Mouse (Mus musculus) embryonic facial prominence, embryonic 10.5 days (tissue): Measurements from ENCODE around the gene Tfpi. TPM values are rescaled to one million over a fixed set of nuclear protein-coding genes. Genes with fewer than 3 reads are reported as not detected.

ENCODE experiments used
- DNase-seq: peaks from one replicate; pipeline ENCODE4 v3.0.0-alpha.2; 2017; ENCODE audit warnings: low spot score
- H3K27ac ChIP-seq: fragments of 300-500 bp; sonication (generic); replicated peaks from 2 replicates; pipeline ENCODE4 v1.5.1; 2016; ENCODE audit warnings: mild to moderate bottlenecking
- H3K27me3 ChIP-seq: fragments of 300-500 bp; sonication (generic); replicated peaks from 2 replicates; pipeline ENCODE4 v1.6.1; 2016; ENCODE audit warnings: low read depth, mild to moderate bottlenecking; ENCODE audit not compliant: poor library complexity, severe bottlenecking
- H3K36me3 ChIP-seq: fragments of 300-500 bp; sonication (generic); replicated peaks from 2 replicates; pipeline ENCODE4 v1.6.1; 2016; ENCODE audit warnings: mild to moderate bottlenecking, moderate library complexity
- H3K4me1 ChIP-seq: fragments of 300-500 bp; sonication (generic); 2 replicates; pipeline ENCODE4 v1.6.1; 2016
- H3K4me3 ChIP-seq: fragments of 300-500 bp; sonication (generic); 2 replicates; pipeline ENCODE4 v1.5.1; 2016; ENCODE audit warnings: mild to moderate bottlenecking, moderate library complexity
- H3K9me3 ChIP-seq: fragments of 300-500 bp; sonication (generic); 2 replicates; pipeline ENCODE4 v1.6.1; 2016; ENCODE audit warnings: mild to moderate bottlenecking
- WGBS: fragments of 180-500 bp; shearing (Covaris S2); methylation state at CpG from one replicate; pipeline ENCODE4 v1.1.7; 2016; 5-methylcytosine and 5-hydroxymethylcytosine counted together
- polyA plus RNA-seq: library from polyadenylated mRNA; unstranded; fragments of >200 nt; fragmentation: Nextera tagmentation; extraction: Ambion mirVana; gene quantifications from 2 replicates; pipeline ENCODE4 v1.2.1, GENCODE M21; 2016

Tfpi gene
- polyA plus RNA-seq, 1 experiment from 2014 or later: 14.5 TPM

DNA sequence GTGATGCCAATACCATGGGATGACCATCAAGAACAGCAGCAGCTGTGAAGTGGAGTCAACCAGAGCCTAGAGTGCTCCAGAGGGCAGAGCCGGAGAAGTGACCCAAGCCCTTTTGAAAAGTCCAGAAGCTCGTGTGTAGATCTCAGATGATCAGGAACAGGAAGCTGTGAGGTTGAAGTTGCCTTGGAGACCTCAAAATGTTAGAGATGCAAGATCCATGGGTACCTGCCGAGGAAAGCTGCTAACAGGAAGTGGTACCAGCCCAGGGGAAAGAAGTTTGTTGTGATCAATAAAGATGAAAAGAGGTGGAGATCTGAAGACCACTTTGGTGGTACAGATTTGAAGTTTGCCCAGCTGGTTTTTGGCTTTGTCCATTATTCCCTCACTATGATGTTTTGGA is 22.3 kb upstream of the Tfpi start:
- H3K27ac ChIP-seq: no peak overlapping the region
- H3K9me3 ChIP-seq: no peaks in the 10 kb centered on the region
- no peak for DNase-seq
- WGBS: 74% methylated on average over 3 of the region's 3 CpGs
- no peak overlapping the region for H3K4me3 ChIP-seq
- H3K27me3 ChIP-seq: no peaks in the 10 kb centered on the region
- no peaks in the 10 kb centered on the region for H3K36me3 ChIP-seq
- H3K4me1 ChIP-seq: no peaks in the 10 kb centered on the region

DNA sequence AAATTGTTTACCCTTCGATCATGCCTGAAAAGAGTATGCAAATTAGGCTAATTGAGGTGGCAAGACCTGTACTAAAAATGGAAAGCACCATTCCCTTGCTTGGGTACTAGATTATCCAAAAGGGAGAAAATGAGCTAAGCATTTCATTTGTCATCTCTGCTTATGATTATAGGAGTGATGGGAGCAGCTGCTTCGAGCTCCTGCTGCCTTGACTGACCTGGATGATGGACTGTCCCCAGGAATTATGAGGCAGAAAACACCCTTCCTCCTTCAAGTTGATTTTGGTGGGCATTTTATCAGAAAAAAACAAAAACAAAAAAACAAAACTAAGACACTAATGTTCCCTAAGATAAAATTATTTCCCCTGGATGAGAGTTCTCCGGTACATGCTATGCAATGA is 18.5 kb upstream of the Tfpi start:
- no peak for DNase-seq
- 89% methylated on average over 3 of the region's 3 CpGs for WGBS
- no peaks in the 10 kb centered on the region for H3K9me3 ChIP-seq
- no peak overlapping the region for H3K4me3 ChIP-seq
- H3K27me3 ChIP-seq: no peaks in the 10 kb centered on the region
- H3K4me1 ChIP-seq: no peaks in the 10 kb centered on the region
- H3K36me3 ChIP-seq: no peaks in the 10 kb centered on the region
- H3K27ac ChIP-seq: no peak overlapping the region

DNA sequence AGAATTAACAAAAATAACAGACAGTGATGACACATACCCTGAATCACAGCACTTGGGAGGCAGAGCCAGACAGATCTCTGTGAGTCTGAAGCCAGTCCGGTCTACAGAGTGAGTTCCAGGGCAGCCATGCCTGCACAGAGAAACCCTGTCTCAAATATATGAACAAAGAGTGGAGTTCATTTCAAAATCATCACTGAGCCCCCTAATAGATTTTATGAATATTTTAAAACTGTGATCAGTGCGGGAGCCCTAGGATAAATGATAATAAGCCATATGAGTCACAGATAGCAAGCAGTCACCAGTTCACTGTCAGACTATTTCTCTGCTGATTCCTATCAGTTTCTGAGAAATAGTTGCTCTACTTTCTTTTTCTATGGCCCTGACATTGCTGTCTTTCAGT is 17.1 kb upstream of the Tfpi start:
- Histone ChIP-seq H3K27me3 (no peaks in the 10 kb centered on the region), H3K9me3 (no peaks in the 10 kb centered on the region), H3K4me1 (no peaks in the 10 kb centered on the region), H3K27ac (no peak overlapping the region), H3K36me3 (no peaks in the 10 kb centered on the region), H3K4me3 (no peak overlapping the region)
- WGBS: 89% methylated on average over 2 of the region's 2 CpGs
- DNase-seq: no peak

DNA sequence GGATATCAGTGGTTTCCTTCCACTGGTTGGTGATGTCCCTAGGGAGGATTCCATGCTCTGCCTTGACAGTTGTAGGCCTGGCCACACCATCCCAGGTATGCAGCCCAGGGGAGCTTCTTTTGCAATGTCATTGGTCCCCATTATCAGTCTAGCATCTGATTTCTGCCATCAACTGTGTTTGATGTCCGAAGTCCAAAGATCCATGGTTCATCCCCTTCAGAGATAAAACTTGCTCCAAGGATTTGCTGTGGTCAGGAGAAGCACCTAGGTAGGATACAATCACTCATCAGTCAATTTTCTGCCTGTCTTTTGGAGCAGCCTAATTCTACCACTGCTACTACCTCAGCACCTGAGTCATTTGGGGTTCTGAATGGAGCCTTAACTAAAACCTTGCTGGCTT is 15.1 kb upstream of the Tfpi start:
- WGBS: 87% methylated on average over 1 of the region's 1 CpGs
- H3K4me1 ChIP-seq: no peaks in the 10 kb centered on the region
- H3K9me3 ChIP-seq: no peaks in the 10 kb centered on the region
- no peak for DNase-seq
- no peaks in the 10 kb centered on the region for H3K27me3 ChIP-seq
- H3K36me3 ChIP-seq: no peaks in the 10 kb centered on the region
- H3K4me3 ChIP-seq: no peak overlapping the region
- H3K27ac ChIP-seq: no peak overlapping the region

DNA sequence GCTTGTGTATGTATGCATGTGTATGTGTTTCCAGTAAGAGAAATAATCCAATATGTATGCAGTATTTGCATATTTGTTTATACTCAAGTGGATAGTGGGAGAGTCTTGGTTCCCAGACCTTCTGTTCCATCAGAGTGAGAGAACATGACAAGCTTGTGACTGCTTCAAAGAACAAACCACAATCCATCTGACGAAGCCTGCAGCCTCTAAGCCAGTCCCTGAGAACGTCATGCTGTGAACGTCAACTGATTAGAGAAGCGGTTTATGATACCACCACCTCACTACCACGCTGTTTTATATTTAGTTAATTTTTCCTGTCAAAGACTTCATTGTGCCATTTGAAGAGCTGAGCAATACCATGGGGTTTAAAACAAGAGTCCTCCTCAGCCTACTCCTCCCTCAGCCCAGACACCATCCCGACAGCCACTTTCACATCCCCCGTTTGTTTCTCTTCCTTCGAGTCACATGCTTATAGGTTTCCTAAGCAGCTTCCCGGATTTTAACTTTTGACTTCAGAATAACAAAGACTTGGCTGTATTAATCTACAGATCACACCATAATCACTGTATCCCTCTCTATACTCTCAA is 11.2 kb upstream of the Tfpi start:
- WGBS: 74% methylated on average over 9 of the region's 9 CpGs
- no peaks in the 10 kb centered on the region for H3K9me3 ChIP-seq
- no peak overlapping the region for H3K27ac ChIP-seq

DNA sequence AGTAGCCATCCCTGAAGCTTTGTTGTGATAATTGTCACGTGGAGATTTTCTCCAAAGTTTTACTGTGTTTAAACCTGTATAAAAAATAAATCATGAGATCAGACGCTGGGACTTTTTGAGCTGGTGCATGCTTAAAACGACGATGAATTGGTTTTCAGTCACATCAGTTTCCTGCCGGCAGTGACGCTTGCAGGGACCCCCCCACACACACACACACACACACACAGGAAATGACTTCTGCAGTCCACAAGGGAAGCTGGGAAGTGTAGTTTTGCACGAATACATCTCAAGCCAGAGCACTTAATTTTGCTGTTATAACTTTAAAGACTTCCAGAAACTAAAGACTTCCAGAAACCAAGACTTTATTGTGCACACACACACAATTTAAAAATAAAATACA is 5.3 kb upstream of the Tfpi start:
- Histone ChIP-seq H3K4me3 (peak overlapping the region; percentile 17; the same call in 1 of the 2 replicates), H3K9me3 (no peaks in the 10 kb centered on the region), H3K27me3 (no peaks in the 10 kb centered on the region), H3K36me3 (no peaks in the 10 kb centered on the region), H3K27ac (no peak overlapping the region), H3K4me1 (peaks cover 8% of the 10 kb centered on the region; the same call in 1 of the 2 replicates)
- DNase-seq: peak; percentile 50
- 50% methylated on average over 7 of the region's 7 CpGs for WGBS

More for the DNA sequence above, 11.2 kb upstream of the Tfpi start:
- Histone ChIP-seq H3K27me3 (no peaks in the 10 kb centered on the region), H3K4me3 (no peak overlapping the region), H3K4me1 (no peaks in the 10 kb centered on the region), H3K36me3 (no peaks in the 10 kb centered on the region)
- DNase-seq: no peak

DNA sequence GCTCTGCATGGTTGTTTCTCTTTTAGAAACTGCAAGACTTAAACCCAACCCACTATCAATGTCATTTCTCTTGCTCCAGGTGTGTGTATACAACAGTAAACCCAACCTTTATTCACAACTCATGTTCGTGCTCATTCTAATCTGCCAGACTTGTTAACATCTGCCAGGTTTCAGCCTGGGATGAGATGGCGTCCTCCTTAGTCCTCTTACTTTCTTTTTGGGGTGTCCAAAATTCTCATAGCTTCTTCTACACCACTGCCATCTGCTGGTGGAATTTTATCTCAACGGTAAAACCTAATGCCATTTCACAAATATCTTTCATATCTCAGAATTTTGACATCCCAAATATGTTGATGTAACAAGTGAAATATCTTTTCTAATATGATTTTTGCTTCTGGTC is 2.5 kb upstream of the Tfpi start:
- Histone ChIP-seq H3K27me3 (no peaks in the 10 kb centered on the region), H3K9me3 (no peaks in the 10 kb centered on the region), H3K4me3 (no peak overlapping the region), H3K27ac (no peak overlapping the region), H3K36me3 (no peaks in the 10 kb centered on the region), H3K4me1 (peaks cover 26% of the 10 kb centered on the region)
- WGBS: 35% methylated on average over 3 of the region's 3 CpGs
- DNase-seq: no peak

DNA sequence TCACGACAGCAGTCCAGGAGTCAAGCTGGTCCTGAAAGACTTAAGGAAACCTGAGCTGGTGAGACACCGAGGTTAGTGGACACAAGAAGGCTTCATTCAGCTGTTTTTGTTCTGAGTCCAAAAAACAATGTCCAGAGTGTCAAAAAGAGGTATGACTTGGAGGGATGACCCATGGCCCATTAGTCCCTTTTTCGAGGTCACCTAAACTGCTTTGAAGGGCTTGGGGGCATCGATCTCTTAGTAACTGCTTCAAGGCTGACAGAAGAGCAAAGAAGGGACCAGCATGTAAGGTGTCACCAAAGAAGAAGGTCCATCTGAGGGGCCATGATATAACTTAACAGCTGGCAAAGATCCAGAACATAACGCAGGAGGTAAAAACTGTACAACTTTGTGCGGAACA is 1.2 kb upstream of the Tfpi start:
- Histone ChIP-seq H3K27ac (no peak overlapping the region), H3K4me3 (no peak overlapping the region), H3K36me3 (no peaks in the 10 kb centered on the region), H3K4me1 (peaks cover 27% of the 10 kb centered on the region), H3K9me3 (no peaks in the 10 kb centered on the region), H3K27me3 (no peaks in the 10 kb centered on the region)
- 85% methylated on average over 6 of the region's 6 CpGs for WGBS
- DNase-seq: no peak

DNA sequence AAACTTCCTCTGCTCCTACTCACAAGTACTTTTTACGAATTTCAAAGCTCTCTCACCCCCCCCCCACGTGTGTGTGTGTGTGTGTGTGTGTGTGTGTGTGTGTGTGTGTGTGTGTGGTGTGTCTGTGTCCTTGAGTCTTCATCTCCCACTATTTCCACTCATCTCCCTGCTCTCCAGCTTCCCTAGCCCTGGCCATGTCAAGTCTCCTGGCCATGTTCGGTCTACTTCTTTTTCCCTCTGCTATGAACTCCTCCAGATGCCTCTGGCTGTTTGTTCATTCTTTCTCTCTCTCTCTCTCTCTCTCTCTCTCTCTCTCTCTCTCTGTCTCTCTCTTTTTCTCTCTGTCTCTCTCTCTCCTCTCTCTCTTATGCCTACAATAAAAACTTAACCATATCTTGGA is 444 bp downstream of the Tfpi start:
- Histone ChIP-seq H3K36me3 (no peaks in the 10 kb centered on the region), H3K9me3 (no peaks in the 10 kb centered on the region), H3K4me3 (peak overlapping the region; percentile 43), H3K27me3 (no peaks in the 10 kb centered on the region), H3K4me1 (peaks cover 27% of the 10 kb centered on the region), H3K27ac (peak overlapping the region; percentile 62)
- no peak for DNase-seq
- 49% methylated on average over 3 of the region's 3 CpGs for WGBS

DNA sequence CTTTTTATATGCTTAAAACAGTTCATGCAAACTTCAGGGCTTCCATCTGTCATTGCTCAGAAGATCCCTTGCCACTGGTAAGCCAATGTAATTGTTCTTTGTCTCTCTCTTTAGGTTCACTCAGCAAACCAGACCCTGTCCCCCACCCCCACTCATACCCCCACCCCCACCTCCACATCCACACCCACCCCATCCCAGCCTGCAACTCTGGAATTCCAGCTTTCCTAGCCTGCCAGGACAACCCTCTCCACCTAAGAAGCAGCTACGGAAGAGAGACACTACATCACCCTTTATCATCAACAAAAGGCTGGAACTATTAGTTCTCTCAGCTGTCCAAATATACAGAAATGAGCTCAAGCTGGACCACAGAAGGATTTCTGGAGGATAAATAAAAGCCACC is 974 bp downstream of the Tfpi start:
- peak overlapping the region; percentile 62; the same call in 1 of the 2 replicates for H3K27ac ChIP-seq
- H3K4me3 ChIP-seq: peak overlapping the region; percentile 43

DNA sequence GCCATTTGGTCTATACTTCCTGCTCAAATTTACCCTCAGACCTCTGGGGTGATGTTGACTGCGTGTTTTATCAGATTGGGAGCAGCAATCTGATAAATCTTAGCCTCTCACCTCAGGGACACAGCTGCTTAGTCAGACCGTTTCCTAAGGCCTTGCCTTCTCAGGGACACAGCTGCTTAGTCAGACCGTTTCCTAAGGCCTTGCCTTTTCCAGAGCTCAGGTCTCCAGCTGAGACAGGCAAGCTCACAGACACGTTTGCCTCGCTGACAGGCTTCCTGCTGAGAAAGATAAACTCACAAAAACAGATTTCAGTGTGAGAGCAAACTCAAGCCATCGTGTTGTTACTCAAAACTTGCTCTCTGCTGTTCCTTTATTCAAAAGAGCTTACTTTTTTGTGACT is 1.9 kb downstream of the Tfpi start:
- Histone ChIP-seq H3K9me3 (no peaks in the 10 kb centered on the region), H3K27ac (peak overlapping the region; percentile 66), H3K27me3 (no peaks in the 10 kb centered on the region), H3K4me3 (no peak overlapping the region), H3K4me1 (peaks cover 27% of the 10 kb centered on the region), H3K36me3 (no peaks in the 10 kb centered on the region)
- DNase-seq: no peak
- WGBS: 9% methylated on average over 6 of the region's 6 CpGs

More for the DNA sequence above, 974 bp downstream of the Tfpi start:
- DNase-seq: no peak
- Histone ChIP-seq H3K4me1 (peaks cover 27% of the 10 kb centered on the region), H3K27me3 (no peaks in the 10 kb centered on the region), H3K36me3 (no peaks in the 10 kb centered on the region), H3K9me3 (no peaks in the 10 kb centered on the region)
- 40% methylated on average over 1 of the region's 1 CpGs for WGBS

DNA sequence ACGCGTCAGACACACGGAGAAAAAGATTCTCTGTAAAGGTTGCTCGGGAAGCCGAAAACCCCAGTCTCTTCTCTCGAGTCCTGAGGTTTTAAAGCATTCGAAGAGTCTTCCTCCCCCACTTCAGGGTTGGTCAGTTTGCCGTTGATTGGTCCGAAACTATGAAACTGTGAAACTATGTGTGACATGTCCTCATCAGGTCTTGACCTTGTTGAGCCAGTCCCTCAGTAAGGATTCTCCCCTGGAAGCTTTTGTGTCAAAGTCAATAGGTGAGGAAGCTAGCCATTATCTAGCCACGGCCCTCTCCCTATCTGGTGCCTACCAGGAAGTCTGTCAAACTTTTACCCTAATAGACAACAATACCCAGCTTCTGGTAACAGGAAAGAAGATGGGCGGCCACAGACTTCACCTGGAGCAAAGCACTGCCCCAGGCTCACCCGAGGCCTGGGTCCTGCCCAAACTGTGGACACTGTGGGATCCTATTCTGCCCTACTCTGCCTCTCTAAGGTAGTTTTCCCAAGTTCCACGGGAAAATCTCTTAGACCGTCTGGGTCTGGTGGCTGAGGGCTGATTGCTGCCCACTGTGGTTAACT is 2.5 kb downstream of the Tfpi start:
- H3K36me3 ChIP-seq: no peaks in the 10 kb centered on the region
- H3K4me3 ChIP-seq: no peak overlapping the region
- H3K9me3 ChIP-seq: no peaks in the 10 kb centered on the region
- WGBS: 78% methylated on average over 14 of the region's 14 CpGs
- H3K4me1 ChIP-seq: peaks cover 27% of the 10 kb centered on the region
- peak overlapping the region; percentile 66 for H3K27ac ChIP-seq
- no peaks in the 10 kb centered on the region for H3K27me3 ChIP-seq
- DNase-seq: no peak

DNA sequence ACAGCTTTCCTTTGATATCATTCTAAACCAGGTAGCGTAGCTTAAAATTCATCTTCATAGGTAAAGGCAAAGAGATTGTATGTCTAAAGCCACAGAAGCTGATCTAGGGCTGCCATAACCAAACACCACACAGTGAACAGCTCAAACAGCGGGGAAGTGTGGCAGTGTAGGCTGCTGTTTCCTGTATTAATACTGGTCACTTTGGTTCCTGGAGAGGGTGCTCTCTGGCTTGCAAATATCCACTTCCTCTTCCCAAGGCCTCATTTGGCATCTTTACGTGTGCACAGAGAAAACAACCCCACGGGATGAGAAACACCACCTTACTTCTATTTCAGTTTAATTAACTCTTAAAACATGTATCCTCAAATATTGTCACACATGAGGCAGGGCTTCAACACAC is 9.2 kb downstream of the Tfpi start:
- Histone ChIP-seq H3K36me3 (no peaks in the 10 kb centered on the region), H3K4me1 (peaks cover 3% of the 10 kb centered on the region; the same call in 1 of the 2 replicates), H3K4me3 (no peak overlapping the region), H3K27me3 (no peaks in the 10 kb centered on the region), H3K9me3 (no peaks in the 10 kb centered on the region), H3K27ac (no peak overlapping the region)
- WGBS: 83% methylated on average over 4 of the region's 4 CpGs
- no peak for DNase-seq
